Comparison of ENCODE assay signal across 8 mouse cellular contexts in genomic region chr13:23453362-23453862, GRCm38 (mm10). TPM values are rescaled to one million over a fixed set of nuclear protein-coding genes. Genes with fewer than 3 reads are reported as not detected.
DNase-seq lines count a peak whose midpoint lies in the region; ATAC-seq and TF ChIP-seq lines count a peak whose summit lies in the region.

No protein-coding gene starts in this region.

- 0% methylated on average over 25 of the region's 25 CpGs for WGBS in forebrain, embryonic 14.5 days
- WGBS in lung, embryonic 15.5 days = under 1% methylated on average over 25 of the region's 25 CpGs
- WGBS in olfactory bulb, adult 2 months = under 1% methylated on average over 25 of the region's 25 CpGs

- TF ChIP-seq POLR2A in ES-Bruce4 (IDR thresholded peaks at IDR 0.05; ENCODE audit: insufficient read depth, low read length) = no peak
- no peak for TF ChIP-seq POLR2A in olfactory bulb, adult 2 months (IDR thresholded peaks at IDR 0.05; ENCODE audit: insufficient read depth, low read depth, low read length)

- peak overlapping the region; percentile 88 for H3K4me3 ChIP-seq in ES-Bruce4 (ENCODE audit: low read depth, low read length)
- H3K4me3 ChIP-seq in forebrain, embryonic 14.5 days (ENCODE audit: low read depth, low read length) = peak overlapping the region; percentile 65
- peak overlapping the region; percentile 68 for H3K4me3 ChIP-seq in lung, embryonic 15.5 days
- H3K4me3 ChIP-seq in olfactory bulb, adult 2 months (ENCODE audit: insufficient read depth, low read depth, low read length) = peak overlapping the region; percentile 67

- ATAC-seq in cerebellum, adult (ENCODE audit: insufficient number of reproducible peaks, low FRiP score, low TSS enrichment) = peak; percentile 84
- ATAC-seq in forebrain, embryonic 14.5 days = peak; percentile 86
- peak; percentile 88 for ATAC-seq in lung, embryonic 15.5 days (ENCODE audit: borderline replicate concordance, extremely low read depth, low FRiP score, low TSS enrichment)

- H3K4me2 ChIP-seq in forebrain, embryonic 14.5 days (ENCODE audit: low read length) = peak overlapping the region; percentile 59
- H3K4me2 ChIP-seq in lung, embryonic 15.5 days = peak overlapping the region; percentile 59

- H3K4me1 ChIP-seq in ES-Bruce4 (ENCODE audit: control insufficient read depth, insufficient read depth, low read length) = no peaks in the 10 kb centered on the region
- H3K4me1 ChIP-seq in forebrain, embryonic 14.5 days (ENCODE audit: control insufficient read depth, insufficient read depth, low read length) = no peaks in the 10 kb centered on the region
- no peaks in the 10 kb centered on the region for H3K4me1 ChIP-seq in lung, embryonic 15.5 days
- H3K4me1 ChIP-seq in olfactory bulb, adult 2 months (ENCODE audit: control insufficient read depth, insufficient read depth, low read length) = no peaks in the 10 kb centered on the region

- H3K9ac ChIP-seq in ES-Bruce4 (ENCODE audit: low read depth, poor library complexity, severe bottlenecking) = peak overlapping the region; percentile 56
- peak overlapping the region; percentile 72 for H3K9ac ChIP-seq in forebrain, embryonic 14.5 days (ENCODE audit: low read length)
- H3K9ac ChIP-seq in lung, embryonic 15.5 days = peak overlapping the region; percentile 69

- no peaks in the 10 kb centered on the region for H3K27me3 ChIP-seq in ES-Bruce4 (ENCODE audit: control insufficient read depth, insufficient read depth, low read length, poor library complexity, severe bottlenecking)
- no peaks in the 10 kb centered on the region for H3K27me3 ChIP-seq in forebrain, embryonic 14.5 days (replicated peaks; ENCODE audit: control insufficient read depth, insufficient read depth, low read length)
- H3K27me3 ChIP-seq in lung, embryonic 15.5 days = 0 out of 2 replicates have a peak, but pooled peaks cover 3% of the 10 kb centered on the region

- no peak overlapping the region for H3K27ac ChIP-seq in ES-Bruce4 (ENCODE audit: insufficient read depth, low read length)
- H3K27ac ChIP-seq in forebrain, embryonic 14.5 days (ENCODE audit: low read depth, low read length) = peak overlapping the region; percentile 75
- H3K27ac ChIP-seq in lung, embryonic 15.5 days = peak overlapping the region; percentile 94
- no peak overlapping the region for H3K27ac ChIP-seq in olfactory bulb, adult 2 months (ENCODE audit: insufficient read depth, low read depth, low read length)

- TF ChIP-seq EP300 in ES-Bruce4 (IDR thresholded peaks at IDR 0.05; ENCODE audit: insufficient read depth, low read depth, low read length) = 0 out of 2 replicates have a peak, but pooled peaks have one; percentile 33

- H3K36me3 ChIP-seq in ES-Bruce4 (ENCODE audit: control insufficient read depth, insufficient read depth, low read length, poor library complexity, severe bottlenecking) = no peaks in the 10 kb centered on the region
- H3K36me3 ChIP-seq in forebrain, embryonic 14.5 days (ENCODE audit: control insufficient read depth, insufficient read depth, low read length) = no peaks in the 10 kb centered on the region
- no peaks in the 10 kb centered on the region for H3K36me3 ChIP-seq in lung, embryonic 15.5 days

- no peaks in the 10 kb centered on the region for H3K9me3 ChIP-seq in ES-Bruce4 (replicated peaks; ENCODE audit: control insufficient read depth, insufficient read depth, low read length, poor library complexity, severe bottlenecking)
- no peaks in the 10 kb centered on the region for H3K9me3 ChIP-seq in forebrain, embryonic 14.5 days (replicated peaks; ENCODE audit: control insufficient read depth, low read length)
- no peaks in the 10 kb centered on the region for H3K9me3 ChIP-seq in lung, embryonic 15.5 days

- no peak for TF ChIP-seq CTCF in ES-Bruce4 (IDR thresholded peaks at IDR 0.05; ENCODE audit: low read depth, low read length)
- TF ChIP-seq CTCF in olfactory bulb, adult 2 months (IDR thresholded peaks at IDR 0.05; ENCODE audit: insufficient read depth, low read depth, low read length) = no peak

- intact Hi-C loops in heart, postnatal 10 days (cut with DNase I) = no loop called here

- DNase-seq in forebrain, embryonic 14.5 days (ENCODE audit: low spot score) = peak; percentile 90
- DNase-seq in heart, postnatal 10 days = peak; percentile 86 to 87
- DNase-seq in kidney, postnatal 4 days = peak; percentile 78 to 85
- peak; percentile 86 for DNase-seq in thymus, postnatal 0 days (ENCODE audit: low spot score)

RNA-seq across cellular contexts. Expression of gene Btn1a1, which starts 12.3 kb away (rescaled TPM):
- 0.40 and 0.46 TPM in 2 replicates for polyA plus RNA-seq in ES-Bruce4 (2011; ENCODE audit: insufficient read depth, insufficient read length, low read depth, missing spikeins)
- polyA plus RNA-seq in forebrain, embryonic 14.5 days (2014; fragmentation: Nextera tagmentation; extraction: Ambion mirVana) = 0.22 TPM in 1 of 2 replicates, not detected in the other
- total RNA-seq in heart, postnatal 10 days (2021) = not detected
- polyA plus RNA-seq in lung, embryonic 15.5 days (2015; fragmentation: Nextera tagmentation; extraction: Ambion mirVana) = 0.14 and 0.26 TPM in 2 replicates
- not detected in 2 replicates for polyA plus RNA-seq in olfactory bulb, adult 2 months (2012; ENCODE audit: insufficient read depth, insufficient read length, low replicate concordance, missing spikeins)
- 0.17 and 0.27 TPM in 2 replicates for polyA plus RNA-seq in thymus, postnatal 0 days (2015; fragmentation: Nextera tagmentation; extraction: Ambion mirVana)

RNA-seq across cellular contexts. Expression of gene Abt1, which starts 29.7 kb away (rescaled TPM):
- 10.0 and 10.3 TPM in 2 replicates for polyA plus RNA-seq in ES-Bruce4 (2011; ENCODE audit: insufficient read depth, insufficient read length, low read depth, missing spikeins)
- 12.9 and 13.8 TPM in 2 replicates for polyA plus RNA-seq in forebrain, embryonic 14.5 days (2014; fragmentation: Nextera tagmentation; extraction: Ambion mirVana)
- 1 to 10 TPM; 5.3 to 5.6 TPM for total RNA-seq in heart, postnatal 10 days (2021)
- 13.6 and 14.2 TPM in 2 replicates for polyA plus RNA-seq in lung, embryonic 15.5 days (2015; fragmentation: Nextera tagmentation; extraction: Ambion mirVana)
- not detected in 2 replicates for polyA plus RNA-seq in olfactory bulb, adult 2 months (2012; ENCODE audit: insufficient read depth, insufficient read length, low replicate concordance, missing spikeins)
- 13.8 and 15.1 TPM in 2 replicates for polyA plus RNA-seq in thymus, postnatal 0 days (2015; fragmentation: Nextera tagmentation; extraction: Ambion mirVana)

RNA-seq across cellular contexts. Expression of gene Btn2a2, which starts 35.2 kb away (rescaled TPM):
- polyA plus RNA-seq in ES-Bruce4 (2011; ENCODE audit: insufficient read depth, insufficient read length, low read depth, missing spikeins) = 0.91 and 1.9 TPM in 2 replicates
- polyA plus RNA-seq in forebrain, embryonic 14.5 days (2014; fragmentation: Nextera tagmentation; extraction: Ambion mirVana) = 0.10 TPM in 1 of 2 replicates, not detected in the other
- total RNA-seq in heart, postnatal 10 days (2021) = not detected
- polyA plus RNA-seq in lung, embryonic 15.5 days (2015; fragmentation: Nextera tagmentation; extraction: Ambion mirVana) = 0.16 and 0.21 TPM in 2 replicates
- not detected in 2 replicates for polyA plus RNA-seq in olfactory bulb, adult 2 months (2012; ENCODE audit: insufficient read depth, insufficient read length, low replicate concordance, missing spikeins)
- 0.65 and 0.85 TPM in 2 replicates for polyA plus RNA-seq in thymus, postnatal 0 days (2015; fragmentation: Nextera tagmentation; extraction: Ambion mirVana)

Comparison
In these comparisons a context has a peak if more than half of its experiments do, and no peak if none do; other contexts are left out.
1. H3K27ac ChIP-seq: peak in forebrain, embryonic 14.5 days (single experiment) and lung, embryonic 15.5 days (single experiment); none in ES-Bruce4 (single experiment) and olfactory bulb, adult 2 months (single experiment).
2. RNA of gene Abt1, which starts 29.7 kb away (polyA plus RNA-seq): 13.8 to 15.1 TPM in thymus, postnatal 0 days, 13.6 to 14.2 TPM in lung, embryonic 15.5 days, 12.9 to 13.8 TPM in forebrain, embryonic 14.5 days and 10.0 to 10.3 TPM in ES-Bruce4; not detected in olfactory bulb, adult 2 months; every median in the first group is over 10 times any median in the second.
3. Peak in every context shown above with its lines, with median percentiles within 50 percentile points of each other: H3K4me3 ChIP-seq, H3K9ac ChIP-seq, ATAC-seq and DNase-seq.